Mouse (Mus musculus) stomach, postnatal 0 days (tissue): ENCODE results near the gene 6430531B16Rik. TPM values are rescaled to one million over a fixed set of nuclear protein-coding genes. Genes with fewer than 3 reads are reported as not detected.
A peak's percentile ranks its signal among the peaks of the same experiment; 100 is the strongest.

ENCODE experiments used
- ATAC-seq: fragments of 200-750 bp; cut with Nextera tagmentation; 2 replicates; pipeline ENCODE4 v1.8.0; 2017; ENCODE audit not compliant: low FRiP score, low TSS enrichment
- DNase-seq: peaks from one replicate; pipeline ENCODE4 v3.0.0-alpha.2; 2016; ENCODE audit warnings: low spot score
- H3K27ac ChIP-seq: fragments of 300-500 bp; sonication (generic); replicated peaks from 2 replicates; pipeline ENCODE4 v1.5.1; 2014; ENCODE audit warnings: mild to moderate bottlenecking, control low read depth
- H3K27me3 ChIP-seq: fragments of 300-500 bp; sonication (generic); 2 replicates; pipeline ENCODE4 v1.6.1; 2014; ENCODE audit warnings: low read length; ENCODE audit not compliant: control insufficient read depth, insufficient read depth
- H3K36me3 ChIP-seq: fragments of 300-500 bp; sonication (generic); 2 replicates; pipeline ENCODE4 v1.6.1; 2014; ENCODE audit warnings: low read length, mixed read lengths; ENCODE audit not compliant: control insufficient read depth, insufficient read depth
- H3K4me1 ChIP-seq: fragments of 300-500 bp; sonication (generic); replicated peaks from 2 replicates; pipeline ENCODE4 v1.6.1; 2014; ENCODE audit warnings: antibody characterized with exemption; ENCODE audit not compliant: control insufficient read depth, insufficient read depth
- H3K4me2 ChIP-seq: fragments of 300-500 bp; sonication (generic); replicated peaks from 2 replicates; pipeline ENCODE4 v1.6.1; 2014; ENCODE audit warnings: low read depth, mild to moderate bottlenecking, control low read depth, moderate library complexity
- H3K4me3 ChIP-seq: fragments of 300-500 bp; sonication (generic); 2 replicates; pipeline ENCODE4 v1.5.1; 2014; ENCODE audit warnings: low read depth, low read length, control low read depth
- H3K9ac ChIP-seq: fragments of 300-500 bp; sonication (generic); 2 replicates; pipeline ENCODE4 v1.6.1; 2014; ENCODE audit warnings: mild to moderate bottlenecking, low read length, control low read depth, mixed read lengths
- H3K9me3 ChIP-seq: fragments of 300-500 bp; sonication (generic); 2 replicates; pipeline ENCODE4 v1.6.1; 2016; ENCODE audit warnings: low read length; ENCODE audit not compliant: control insufficient read depth
- CTCF ChIP-seq: IDR thresholded peaks from 2 replicates; pipeline ENCODE4 v1.5.1; 2016; ENCODE audit warnings: antibody characterized with exemption, low read depth, mild to moderate bottlenecking, moderate library complexity
- EP300 ChIP-seq: optimal IDR thresholded peaks from 2 replicates; pipeline ENCODE3; 2016; ENCODE audit warnings: antibody characterized with exemption
- WGBS: fragments of 180-500 bp; shearing (Covaris S2); extraction: QIAGEN DNeasy Blood & Tissue Kit; methylation state at CpG from one replicate; pipeline ENCODE4 v1.1.7; 2014; 5-methylcytosine and 5-hydroxymethylcytosine counted together
- polyA plus RNA-seq: library from polyadenylated mRNA; unstranded; fragments of >200 nt; fragmentation: Nextera tagmentation; extraction: Ambion mirVana; gene quantifications from 2 replicates; pipeline ENCODE4 v1.2.1, GENCODE M21; 2015

6430531B16Rik gene
- polyA plus RNA-seq, 1 experiment from 2014 or later: 0.11 TPM

DNA sequence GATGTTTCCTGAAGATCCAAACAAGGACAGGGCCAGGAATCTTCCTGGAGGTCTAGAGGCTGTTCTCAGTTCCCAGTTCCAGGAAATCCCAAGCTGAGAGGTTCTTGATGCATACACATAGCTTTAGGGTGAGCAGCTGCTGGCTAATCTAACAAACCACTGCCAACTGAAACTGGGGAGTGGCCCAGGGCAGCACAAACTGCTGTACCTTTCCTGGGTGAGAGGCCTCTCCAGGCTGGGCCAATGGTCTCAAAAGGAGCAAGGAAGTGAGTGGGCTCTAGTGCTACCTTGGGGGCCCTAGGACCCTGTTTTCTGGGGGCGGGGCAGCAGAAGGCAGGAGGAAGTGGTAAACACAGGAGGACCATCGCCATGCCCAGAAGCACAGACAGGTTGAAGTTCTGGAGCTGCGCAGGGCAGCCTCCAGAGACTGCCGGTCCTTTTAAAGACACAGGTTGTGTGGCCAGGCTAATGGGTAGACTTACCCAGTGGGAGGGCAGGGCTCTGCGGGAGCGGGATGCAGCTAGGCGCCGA, 12.4 kb upstream of the 6430531B16Rik start:
- Histone ChIP-seq H3K4me3 (no peak overlapping the region), H3K27ac (no peak overlapping the region), H3K36me3 (no peaks in the 10 kb centered on the region), H3K9ac (no peak overlapping the region), H3K9me3 (no peaks in the 10 kb centered on the region), H3K4me2 (no peak overlapping the region), H3K4me1 (no peaks in the 10 kb centered on the region), H3K27me3 (no peaks in the 10 kb centered on the region)
- peak; percentile 77 for ATAC-seq
- peak; percentile 61 for DNase-seq
- 69% methylated on average over 8 of the region's 8 CpGs for WGBS
- TF ChIP-seq CTCF (no peak), EP300 (no peak)

DNA sequence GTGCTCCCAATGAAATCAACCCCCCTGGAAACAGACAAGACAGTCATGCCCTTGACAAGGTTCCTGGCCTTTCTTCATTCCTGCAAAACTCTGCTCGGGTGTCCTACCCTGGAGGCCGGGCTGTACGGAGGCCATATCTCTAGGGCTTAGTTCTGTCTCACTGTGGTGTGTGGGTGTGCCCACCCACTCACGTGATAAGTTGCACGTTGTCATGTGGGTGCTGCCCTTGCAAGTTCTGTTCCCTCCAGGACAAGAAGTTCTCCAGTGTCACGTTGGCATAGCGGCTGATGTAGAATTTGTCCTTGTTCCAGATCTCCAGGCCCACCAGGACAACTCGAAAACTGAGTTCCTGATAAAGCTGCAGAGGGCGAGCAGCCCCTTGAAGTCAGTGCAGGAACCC, 9.7 kb upstream of the 6430531B16Rik start:
- no peak for TF ChIP-seq CTCF
- TF ChIP-seq EP300: no peak
- DNase-seq (no peak), ATAC-seq (no peak)
- Histone ChIP-seq H3K4me1 (no peaks in the 10 kb centered on the region), H3K27me3 (no peaks in the 10 kb centered on the region), H3K4me2 (no peak overlapping the region), H3K9ac (no peak overlapping the region), H3K9me3 (no peaks in the 10 kb centered on the region), H3K36me3 (no peaks in the 10 kb centered on the region), H3K27ac (no peak overlapping the region), H3K4me3 (no peak overlapping the region)
- WGBS: 82% methylated on average over 9 of the region's 9 CpGs

DNA sequence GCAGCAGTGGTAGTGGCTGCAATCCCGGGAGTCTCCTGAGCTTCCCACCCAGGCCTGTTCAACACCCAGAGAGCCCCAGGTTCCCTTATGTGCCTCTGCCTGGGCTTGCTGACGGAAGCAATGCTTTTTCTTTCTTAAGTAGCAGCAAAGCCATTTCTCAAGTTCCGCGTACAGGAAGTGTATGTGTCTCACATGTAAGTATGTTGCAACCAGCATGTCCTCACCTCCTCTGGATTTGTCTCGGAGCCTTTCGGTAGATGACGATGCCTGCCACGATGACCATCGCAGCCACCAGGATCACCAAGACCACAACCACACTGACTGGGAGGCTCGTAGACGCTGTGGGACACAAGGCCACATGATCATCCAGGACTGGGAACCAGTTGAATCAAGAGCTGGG, 6.0 kb upstream of the 6430531B16Rik start:
- H3K4me1 ChIP-seq: no peaks in the 10 kb centered on the region
- DNase-seq (no peak), ATAC-seq (no peak; the same call in 1 of the 2 replicates)
- no peaks in the 10 kb centered on the region for H3K27me3 ChIP-seq
- H3K9me3 ChIP-seq: no peaks in the 10 kb centered on the region
- H3K4me3 ChIP-seq: no peak overlapping the region
- no peaks in the 10 kb centered on the region for H3K36me3 ChIP-seq
- no peak overlapping the region for H3K4me2 ChIP-seq
- H3K27ac ChIP-seq: no peak overlapping the region
- H3K9ac ChIP-seq: no peak overlapping the region
- WGBS: 88% methylated on average over 11 of the region's 11 CpGs
- TF ChIP-seq CTCF (no peak), EP300 (no peak)

- no peak for ATAC-seq
Observed at GRCm38 (mm10) chr7:139982058-139982457, 3.5 kb upstream of the 6430531B16Rik start.

GRCm38 (mm10) chr7:139980778-139981177, 2.2 kb upstream of the 6430531B16Rik start:
- H3K4me3 ChIP-seq: no peak overlapping the region
- no peaks in the 10 kb centered on the region for H3K9me3 ChIP-seq
- no peak for TF ChIP-seq EP300
- TF ChIP-seq CTCF: no peak
- 45% methylated on average over 3 of the region's 3 CpGs for WGBS
- H3K27ac ChIP-seq: no peak overlapping the region
- ATAC-seq: no peak
- no peaks in the 10 kb centered on the region; the same call in 1 of the 2 replicates for H3K4me1 ChIP-seq
- no peaks in the 10 kb centered on the region for H3K27me3 ChIP-seq
- no peak for DNase-seq
- no peak overlapping the region for H3K9ac ChIP-seq
- H3K4me2 ChIP-seq: no peak overlapping the region
- no peaks in the 10 kb centered on the region for H3K36me3 ChIP-seq

More at GRCm38 (mm10) chr7:139982058-139982457, 3.5 kb upstream of the 6430531B16Rik start:
- Histone ChIP-seq H3K4me1 (no peaks in the 10 kb centered on the region; the same call in 1 of the 2 replicates), H3K4me2 (no peak overlapping the region), H3K4me3 (no peak overlapping the region), H3K9me3 (no peaks in the 10 kb centered on the region), H3K36me3 (no peaks in the 10 kb centered on the region), H3K27ac (no peak overlapping the region), H3K9ac (no peak overlapping the region), H3K27me3 (no peaks in the 10 kb centered on the region)
- no peak for DNase-seq
- no peak for TF ChIP-seq EP300
- TF ChIP-seq CTCF: no peak
- WGBS: 84% methylated on average over 11 of the region's 11 CpGs

- H3K27ac ChIP-seq: no peak overlapping the region
- H3K27me3 ChIP-seq: no peaks in the 10 kb centered on the region
- ATAC-seq (0 out of 2 replicates have a peak, but pooled peaks have one; percentile 47), DNase-seq (no peak)
- H3K4me1 ChIP-seq: no peaks in the 10 kb centered on the region; the same call in 1 of the 2 replicates
- peak overlapping the region; percentile 67 for H3K4me2 ChIP-seq
- TF ChIP-seq EP300 (no peak), CTCF (no peak)
- H3K4me3 ChIP-seq: peak overlapping the region; percentile 43
- peak overlapping the region; percentile 18; the same call in 1 of the 2 replicates for H3K9ac ChIP-seq
- 32% methylated on average over 13 of the region's 13 CpGs for WGBS
- no peaks in the 10 kb centered on the region for H3K9me3 ChIP-seq
- no peaks in the 10 kb centered on the region for H3K36me3 ChIP-seq
Observed at GRCm38 (mm10) chr7:139979011-139979719, 610 bp upstream of the 6430531B16Rik start.
